Mouse (Mus musculus) urinary bladder, postnatal 14 days (tissue): ENCODE measurements around the gene B230104I21Rik.

Source experiments
- DNase-seq: peaks from one replicate; pipeline ENCODE4 v3.0.0; 2021; ENCODE audit warnings: low spot score

B230104I21Rik gene

DNA sequence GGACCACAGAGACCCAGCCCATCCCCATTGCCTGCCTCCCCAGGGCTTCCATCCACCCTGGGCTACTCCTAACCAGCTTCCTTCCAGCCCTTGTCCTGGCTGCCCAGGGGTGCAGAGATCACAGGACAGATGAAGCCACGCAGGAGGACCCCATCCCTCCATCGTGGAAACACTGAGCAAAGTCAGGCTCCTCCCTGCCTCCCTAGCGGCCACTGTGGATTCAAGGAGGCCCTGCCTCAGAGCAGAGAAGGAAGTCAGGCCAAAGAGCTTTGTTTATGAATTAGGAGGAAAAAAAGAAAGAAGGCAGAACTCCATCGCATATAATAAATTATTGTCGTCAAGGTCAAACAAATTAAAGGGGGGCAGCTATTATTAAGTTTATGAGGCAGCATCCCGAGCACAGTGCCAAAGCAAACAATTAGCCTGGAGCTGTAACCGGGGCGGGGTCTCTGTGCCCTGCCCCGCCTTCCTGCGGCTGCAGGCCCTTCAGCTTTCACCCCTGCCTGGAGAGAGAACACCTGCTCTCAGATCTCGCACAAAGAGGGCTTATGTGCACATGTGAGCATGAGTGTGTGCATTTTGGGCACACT lies 12.4 kb downstream of the B230104I21Rik start:
- DNase-seq: peak; percentile 28

DNA sequence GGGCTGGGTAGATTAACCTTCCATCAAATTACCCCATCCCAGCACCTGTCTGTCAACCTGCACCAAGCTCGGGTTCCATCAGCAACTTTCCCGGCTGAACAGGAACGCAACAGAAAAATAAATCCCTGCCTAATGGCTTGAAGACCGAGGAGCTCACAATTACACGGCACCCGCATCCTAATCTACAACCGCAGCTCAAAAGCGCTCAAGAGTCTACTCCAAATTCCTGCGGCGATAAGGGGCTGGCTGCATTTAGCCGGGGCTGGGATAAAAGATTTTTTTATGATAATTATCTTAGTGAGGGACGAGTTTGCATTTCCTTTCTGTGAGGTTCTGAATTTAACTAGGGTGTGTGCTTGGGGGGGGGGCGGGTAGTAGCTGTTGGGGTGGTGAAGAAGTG lies 16.3 kb downstream of the B230104I21Rik start:
- DNase-seq: no peak

DNA sequence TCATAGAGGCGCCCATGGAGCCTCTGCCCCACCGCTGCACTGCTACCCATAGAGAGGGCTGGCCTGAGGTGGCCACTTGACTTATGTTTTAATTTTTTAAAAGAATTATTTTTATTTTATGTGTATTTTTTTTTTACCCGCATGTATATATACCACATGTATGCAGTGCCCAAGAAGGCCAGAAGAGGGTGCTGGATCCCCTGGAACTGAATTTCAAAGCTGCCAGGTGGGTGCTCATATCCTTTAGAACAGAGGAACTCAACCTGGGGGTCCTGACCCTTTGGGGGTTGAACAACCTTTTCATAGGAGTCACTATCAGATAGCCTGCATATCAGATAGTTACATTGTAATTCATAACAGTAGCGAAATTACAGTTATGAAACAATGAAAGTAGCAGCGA lies 19.5 kb downstream of the B230104I21Rik start:
- DNase-seq: no peak

- no peak for DNase-seq
Observed at GRCm38 (mm10) chr4:154358370-154358769, 22.4 kb downstream of the B230104I21Rik start.

DNA sequence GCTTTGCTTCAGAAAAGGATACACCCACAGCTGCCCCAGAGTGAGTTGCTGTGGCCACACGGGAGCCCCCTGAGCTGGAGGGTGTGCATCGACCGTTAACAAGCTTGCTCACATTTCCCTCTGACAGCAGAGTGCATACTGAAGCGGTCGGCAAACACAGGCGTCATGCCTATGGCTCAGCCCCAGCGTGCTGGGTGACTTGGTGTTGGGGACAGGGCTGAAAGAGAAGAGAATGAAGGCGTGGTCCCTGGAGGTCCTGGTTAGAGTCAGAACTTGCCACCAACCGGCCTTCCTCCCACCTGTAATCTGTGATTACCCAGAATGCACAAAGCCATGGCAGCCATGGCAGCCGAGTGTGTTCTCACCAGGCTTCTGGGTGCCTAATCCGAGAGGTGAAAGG lies 22.9 kb downstream of the B230104I21Rik start:
- no peak for DNase-seq

DNA sequence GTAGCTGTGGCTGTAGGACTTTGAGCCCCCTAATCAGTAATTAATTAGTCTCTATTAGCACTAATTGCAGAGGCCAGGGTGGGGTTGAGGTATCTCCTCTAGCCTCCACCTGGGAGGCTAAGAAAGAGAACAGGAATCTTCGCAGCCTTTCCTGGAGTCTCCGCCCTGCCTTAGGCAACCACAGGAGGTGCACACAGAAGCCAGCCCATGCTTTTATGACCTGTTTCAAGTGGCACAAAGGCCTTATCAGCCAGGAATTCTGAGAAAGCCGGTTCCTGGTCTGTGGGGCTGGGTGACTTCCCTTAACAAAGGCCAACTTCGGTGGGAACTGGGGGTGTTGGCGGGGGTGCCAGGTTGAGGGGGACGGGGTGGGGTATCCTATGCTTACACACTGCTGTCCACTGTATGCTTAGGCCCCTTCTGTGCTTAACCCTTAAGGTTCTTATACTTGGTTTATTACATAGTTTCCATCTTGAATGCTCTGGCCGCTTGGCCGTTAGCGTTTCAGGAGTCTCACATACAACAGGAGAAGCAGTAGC lies 23.9 kb downstream of the B230104I21Rik start:
- no peak for DNase-seq

GRCm38 (mm10) chr4:154360441-154360840 lies 24.5 kb downstream of the B230104I21Rik start:
- no peak for DNase-seq

- DNase-seq: no peak
Observed at GRCm38 (mm10) chr4:154360850-154361249, 24.9 kb downstream of the B230104I21Rik start.

DNA sequence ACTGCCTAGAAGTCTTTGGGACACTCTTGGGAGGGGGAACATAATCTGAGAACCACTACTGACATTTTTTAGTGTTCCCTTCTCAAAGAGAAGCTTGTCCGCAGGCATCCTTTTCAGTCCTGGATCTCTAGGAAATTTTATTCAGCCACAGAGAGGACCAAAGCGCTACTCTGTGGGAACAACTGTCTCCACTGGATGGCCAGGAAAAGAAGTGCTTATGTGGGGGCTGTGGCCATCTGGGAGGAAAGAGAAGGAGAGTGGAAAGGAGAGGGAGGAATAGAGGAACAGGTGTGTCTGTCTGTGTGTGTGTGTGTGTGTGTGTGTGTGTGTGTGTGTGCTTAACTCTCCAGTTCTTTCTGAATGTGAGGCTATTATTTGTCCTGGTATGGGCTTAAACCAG lies 28.8 kb downstream of the B230104I21Rik start:
- DNase-seq: no peak

- DNase-seq: no peak
Observed at GRCm38 (mm10) chr4:154366836-154367235, 30.9 kb downstream of the B230104I21Rik start.

DNA sequence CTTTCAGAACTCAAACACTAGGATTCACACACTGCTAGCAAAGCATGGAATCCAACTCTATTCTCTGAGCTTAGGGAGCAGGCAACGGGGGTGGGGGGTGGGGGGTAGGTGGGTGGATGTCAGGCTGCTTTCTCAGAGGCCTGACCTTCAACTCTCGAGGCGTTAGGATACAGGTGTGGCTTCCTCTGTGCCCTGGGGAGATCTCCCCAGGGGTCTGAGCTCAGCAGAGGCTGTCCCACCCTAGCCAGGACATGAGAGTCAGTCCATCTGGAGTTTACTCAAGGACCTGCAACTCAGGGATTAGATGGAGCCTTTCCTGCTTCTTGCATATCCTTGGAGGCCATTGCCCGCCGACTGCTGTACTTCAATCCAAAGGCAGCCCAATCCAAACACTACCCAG lies 33.2 kb downstream of the B230104I21Rik start:
- DNase-seq: no peak

- DNase-seq: no peak
Observed at GRCm38 (mm10) chr4:154370841-154371240, 34.9 kb downstream of the B230104I21Rik start.

DNA sequence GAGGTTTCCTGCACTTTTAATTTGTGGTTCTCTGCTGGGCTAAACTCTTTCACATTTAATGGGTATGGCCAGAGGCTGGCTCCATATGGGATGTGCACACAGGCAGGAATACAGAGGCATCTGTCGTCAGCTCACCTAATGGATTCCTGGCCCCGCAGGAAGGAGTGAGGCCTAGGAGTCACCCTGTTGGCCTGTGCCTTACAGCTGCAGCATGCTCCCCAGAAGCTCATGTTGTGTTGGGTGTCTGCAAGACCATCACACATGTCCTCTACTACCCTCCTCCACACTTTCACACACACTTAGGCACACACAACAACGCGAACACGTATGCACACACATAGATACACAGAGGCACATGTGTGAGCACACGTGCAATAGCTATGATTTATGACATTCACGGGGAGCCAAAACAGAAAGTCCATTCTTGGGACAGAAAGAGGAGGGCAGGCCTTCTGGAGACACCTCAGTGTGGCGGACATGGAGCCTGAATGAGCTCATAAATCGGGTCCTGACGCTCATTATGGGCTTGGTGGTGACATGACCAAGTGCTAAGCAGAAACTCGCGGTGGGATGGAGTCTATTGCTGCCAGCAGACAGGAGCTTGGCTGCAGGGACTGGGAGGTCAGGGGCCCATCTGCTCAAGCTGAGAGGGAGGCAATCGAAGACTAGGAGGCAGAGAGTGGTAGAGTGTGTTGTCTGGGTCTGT lies 35.8 kb downstream of the B230104I21Rik start:
- no peak for DNase-seq

DNA sequence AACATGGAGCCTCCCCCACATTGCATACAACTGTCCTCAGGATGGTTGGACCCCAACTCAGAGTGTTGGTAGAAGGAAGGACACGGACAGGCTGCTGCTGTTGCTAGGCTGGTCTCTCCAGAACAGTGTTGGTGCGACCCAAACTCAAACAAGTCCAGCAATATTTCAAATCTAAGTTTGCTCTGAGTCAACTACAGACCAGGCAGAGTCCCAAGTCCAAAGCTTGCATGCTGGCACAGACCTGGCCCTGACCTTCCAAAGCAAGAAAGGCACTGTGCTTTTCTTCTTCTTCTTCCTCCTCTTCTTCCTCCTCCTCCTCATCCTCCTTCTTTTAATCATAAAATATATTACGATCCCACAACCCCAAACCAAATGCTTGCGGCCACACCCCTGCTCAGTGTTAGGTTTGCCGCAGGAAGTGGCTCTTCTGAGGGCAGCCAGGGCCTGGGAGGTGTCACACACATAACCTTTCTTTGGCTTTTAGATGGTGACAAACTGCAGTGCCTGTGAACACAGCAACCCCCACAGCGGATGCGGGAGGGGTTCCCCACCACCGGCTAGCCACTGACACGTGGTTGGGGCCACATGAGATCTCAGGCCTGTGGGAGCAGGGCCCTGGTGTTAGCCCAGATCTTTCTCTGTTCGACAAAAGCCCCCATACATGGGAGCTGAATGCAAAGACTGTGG lies 40.2 kb downstream of the B230104I21Rik start:
- DNase-seq: no peak

GRCm38 (mm10) chr4:154378876-154379275 lies 42.9 kb downstream of the B230104I21Rik start:
- DNase-seq: no peak

DNA sequence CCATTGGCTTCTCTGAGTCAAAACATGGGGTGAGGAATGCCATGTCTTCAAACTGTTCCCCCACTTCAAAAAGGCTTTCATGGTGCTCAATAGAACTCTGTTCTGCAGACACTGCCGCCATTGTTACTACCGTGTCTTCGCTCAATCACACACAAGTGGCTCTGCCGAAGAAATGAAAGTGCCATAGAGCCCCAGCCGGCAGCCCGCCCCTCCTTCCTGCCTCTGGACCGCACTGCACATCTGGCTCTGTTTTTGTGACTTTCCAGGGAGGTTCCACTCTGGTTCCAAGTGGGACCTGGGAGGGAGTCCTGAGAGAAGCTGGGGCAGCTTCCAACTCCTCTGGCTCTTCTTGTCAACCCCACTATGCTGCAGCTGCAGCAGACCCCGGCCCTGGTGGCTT lies 49.3 kb downstream of the B230104I21Rik start:
- no peak for DNase-seq

- DNase-seq: no peak
Observed at GRCm38 (mm10) chr4:154385918-154386317, 50.0 kb downstream of the B230104I21Rik start.

GRCm38 (mm10) chr4:154386810-154387209 lies 50.9 kb downstream of the B230104I21Rik start:
- no peak for DNase-seq

DNA sequence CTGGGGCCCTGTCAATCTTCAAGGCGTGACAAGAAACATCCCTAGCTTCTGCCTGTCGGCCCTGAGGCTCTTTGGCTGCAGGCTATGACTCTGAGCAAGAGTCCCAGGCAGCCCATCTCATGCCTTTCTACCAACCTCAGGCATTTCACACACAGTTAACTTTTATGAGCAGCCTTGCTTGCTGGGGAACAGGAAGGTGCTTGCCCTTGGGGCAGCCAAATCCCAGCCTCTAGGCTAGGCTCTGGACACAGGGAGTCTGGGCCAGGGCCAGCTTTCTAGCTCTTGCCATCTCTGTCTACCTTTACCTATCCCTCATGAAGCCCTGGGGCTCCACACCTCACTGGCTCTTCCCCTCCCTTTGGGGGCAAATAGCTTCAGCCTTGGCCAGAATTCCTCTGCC lies 53.7 kb downstream of the B230104I21Rik start:
- peak; percentile 14 for DNase-seq

- DNase-seq: peak; percentile 53
Observed at GRCm38 (mm10) chr4:154390333-154391080, 54.6 kb downstream of the B230104I21Rik start.

GRCm38 (mm10) chr4:154392641-154393040 lies 56.7 kb downstream of the B230104I21Rik start:
- no peak for DNase-seq
